Mouse (Mus musculus) megakaryocyte, embryonic 14.5 days (primary cell): ENCODE results near the gene Mypop.

Source experiments
- FLI1 ChIP-seq: IDR thresholded peaks from 2 replicates; pipeline ENCODE4 v1.6.1; 2012; ENCODE audit warnings: low read length, inconsistent platforms, mixed read lengths
- GATA1 ChIP-seq: IDR thresholded peaks from 3 replicates; pipeline ENCODE4 v1.6.1; 2012; ENCODE audit warnings: mixed read lengths, low read length, inconsistent platforms, borderline replicate concordance

DNA sequence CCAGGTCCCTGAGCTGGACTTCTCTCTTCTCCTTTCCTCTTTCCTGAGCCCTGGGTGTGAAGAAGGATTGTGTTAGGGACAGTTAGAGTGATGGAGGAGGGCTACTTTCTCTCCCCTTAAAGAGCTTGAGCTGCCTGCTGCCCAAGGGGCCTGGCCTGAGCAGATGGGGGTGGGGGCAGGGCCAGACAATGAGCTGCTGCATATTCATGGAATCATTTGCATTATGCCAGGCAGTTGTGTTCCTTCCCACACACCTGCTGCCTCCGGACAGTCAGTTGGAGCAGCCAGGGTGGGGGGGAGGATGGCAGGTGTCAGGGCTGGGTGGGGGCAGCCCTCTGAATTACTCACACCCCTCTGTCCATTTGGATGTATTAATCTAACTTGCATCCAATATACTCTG is 48.7 kb upstream of the Mypop start:
- TF ChIP-seq GATA1 (no peak), FLI1 (no peak)
